Mouse (Mus musculus) small intestine, adult 2 months (tissue): ENCODE data around the gene Fam102a.

Experiments used
- CTCF ChIP-seq: fragments of 200-500 bp; IDR thresholded peaks from 2 replicates; pipeline ENCODE4 v1.5.1; 2012; ENCODE audit warnings: low read depth, mild to moderate bottlenecking, control low read depth, inconsistent platforms, low read length, moderate library complexity, mixed read lengths; ENCODE audit not compliant: insufficient replicate concordance, insufficient read length; ENCODE audit errors: extremely low read depth
- POLR2A ChIP-seq: fragments of 200-500 bp; IDR thresholded peaks from 2 replicates; pipeline ENCODE4 v1.6.1; 2012; ENCODE audit warnings: low read depth, mild to moderate bottlenecking, control low read depth, inconsistent platforms, low read length, moderate library complexity

DNA sequence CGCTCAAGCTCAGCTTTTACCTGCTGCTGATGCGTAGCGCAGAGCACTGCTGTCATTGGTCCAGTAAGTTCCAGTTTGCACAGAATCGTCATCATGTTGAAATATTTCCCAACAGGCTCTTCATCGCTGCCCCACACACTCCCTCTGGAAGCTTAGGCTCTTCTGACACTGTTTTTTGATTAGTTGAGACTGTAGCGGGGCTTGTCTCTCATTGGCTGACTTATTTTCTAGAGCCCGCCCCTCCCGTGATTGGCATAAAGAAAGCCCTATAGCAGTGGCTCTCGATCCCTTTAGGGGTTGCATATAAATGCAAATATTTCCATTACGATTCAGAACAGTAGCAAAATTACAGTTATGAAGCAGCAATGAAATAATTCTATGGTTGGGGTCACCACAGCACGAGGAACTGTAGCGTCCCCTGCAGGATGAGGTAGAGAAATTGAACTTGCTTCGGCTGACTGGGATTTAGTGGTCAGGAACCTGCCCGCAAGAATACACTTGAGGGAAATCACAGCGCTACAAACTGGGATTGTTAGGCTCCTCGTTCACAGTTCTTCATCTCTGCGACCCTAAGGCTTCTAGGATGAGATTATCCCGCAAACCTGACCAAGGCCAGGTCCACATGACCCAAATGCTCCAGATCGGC is 46.4 kb downstream of the Fam102a start:
- TF ChIP-seq POLR2A (no peak), CTCF (no peak)
